ENCODE assay signal across 20 mouse cellular contexts in the genomic region with DNA sequence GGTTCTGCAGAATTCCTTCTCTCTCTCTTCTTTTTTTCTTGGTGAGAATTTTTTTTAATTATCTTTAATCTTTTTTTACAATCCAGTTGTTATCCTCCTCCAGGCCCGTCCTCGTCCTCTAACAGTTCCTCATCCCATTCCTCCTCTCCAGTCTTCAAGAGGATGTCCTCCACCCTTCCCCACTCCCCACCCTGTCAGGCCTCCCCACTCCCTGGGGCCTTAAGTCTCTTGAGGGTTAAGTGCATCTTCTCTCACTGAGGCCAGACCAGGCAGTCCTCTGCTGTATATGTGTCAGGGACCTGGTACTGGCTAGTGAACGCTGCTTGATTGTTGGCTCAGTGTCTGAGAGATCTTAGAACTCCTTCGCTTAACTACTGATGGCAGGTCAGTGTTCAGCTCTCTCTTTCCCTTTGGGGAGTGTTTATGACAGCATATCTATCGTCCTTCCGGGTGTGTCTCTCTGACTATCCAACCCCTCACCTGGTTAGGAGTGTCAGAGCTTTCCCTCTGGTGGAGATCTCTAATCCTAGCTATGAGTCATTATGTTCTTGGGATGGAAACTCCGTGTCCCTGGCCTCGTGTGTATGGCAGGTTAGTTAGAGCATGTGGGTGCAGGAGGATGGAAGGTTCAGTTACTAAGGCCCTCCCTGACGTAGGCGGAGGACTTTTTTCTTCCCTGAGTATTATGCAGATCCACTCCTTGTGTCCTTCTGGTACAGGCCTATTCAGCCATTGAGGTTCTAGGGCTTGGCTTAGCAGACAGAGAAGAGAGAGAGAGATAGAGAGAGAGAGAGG. TPM values are rescaled to one million over a fixed set of nuclear protein-coding genes. Genes with fewer than 3 reads are reported as not detected.
DNase-seq lines count a peak whose midpoint lies in the region; ATAC-seq and TF ChIP-seq lines count a peak whose summit lies in the region.
"Had no signal": no experiment of that assay in that cellular context is flagged by ENCODE, and none has a peak within 500 bp of the region (broad histone marks: within the 10 kb centered on the region; RNA-seq: fewer than 3 reads in every experiment).

No protein-coding gene starts in this region.

- no peak for TF ChIP-seq CTCF in embryonic fibroblast, embryonic 13.5 days (IDR thresholded peaks at IDR 0.05; ENCODE audit: borderline replicate concordance, insufficient read depth, low read length)

- 70% methylated on average over 10 of the region's 10 CpGs for WGBS in heart, embryonic 16.5 days
- WGBS in heart, embryonic 11.5 days (ENCODE audit: insufficient replicate concordance): 76% methylated on average over 10 of the region's 10 CpGs
- 90% methylated on average over 10 of the region's 10 CpGs for WGBS in macrophage (ENCODE audit: missing documents)

- no peak for ATAC-seq in CD4-positive, CD25-positive, alpha-beta regulatory T cell, adult 4 months
- ATAC-seq in heart, embryonic 16.5 days (replicated peaks; ENCODE audit: extremely low read depth, insufficient read depth, low FRiP score): no peak
- ATAC-seq in heart, embryonic 11.5 days (replicated peaks; ENCODE audit: insufficient number of reproducible peaks, low FRiP score, low TSS enrichment): no peak
- ATAC-seq: forebrain, embryonic 16.5 days; midbrain, embryonic 13.5 days had no signal

- H3K36me3 ChIP-seq in heart, embryonic 16.5 days (ENCODE audit: control insufficient read depth, insufficient read depth): peaks cover 4% of the 10 kb centered on the region; the same call in 1 of the 2 replicates
- H3K36me3 ChIP-seq in heart, embryonic 11.5 days (ENCODE audit: control insufficient read depth, insufficient read depth, low read length): no peaks in the 10 kb centered on the region
- H3K36me3 ChIP-seq in macrophage (ENCODE audit: inconsistent target): peaks cover 10% of the 10 kb centered on the region
- H3K36me3 ChIP-seq: hindbrain, embryonic 15.5 days; midbrain, embryonic 13.5 days had no signal

- H3K4me3 ChIP-seq in heart, embryonic 16.5 days (ENCODE audit: low read length): no peak overlapping the region
- no peak overlapping the region for H3K4me3 ChIP-seq in heart, embryonic 11.5 days (ENCODE audit: low read depth, low read length)
- no peak overlapping the region for H3K4me3 ChIP-seq in embryonic fibroblast, embryonic 13.5 days (ENCODE audit: insufficient read depth, low read length)
- H3K4me3 ChIP-seq in macrophage (ENCODE audit: inconsistent target): no peak overlapping the region
- H3K4me3 ChIP-seq: heart, embryonic 10.5 days; hindbrain, embryonic 15.5 days; midbrain, embryonic 13.5 days had no signal

- H3K79me2 ChIP-seq in macrophage (ENCODE audit: inconsistent target): peaks cover 100% of the 10 kb centered on the region

- H3K27ac ChIP-seq in heart, embryonic 16.5 days (ENCODE audit: low read length): no peak overlapping the region
- no peak overlapping the region for H3K27ac ChIP-seq in heart, embryonic 11.5 days (ENCODE audit: low read depth, low read length)
- peak overlapping the region; percentile 76 for H3K27ac ChIP-seq in embryonic fibroblast, embryonic 13.5 days (ENCODE audit: insufficient read depth, low read length)
- peak overlapping the region; percentile 95 for H3K27ac ChIP-seq in macrophage
- H3K27ac ChIP-seq: heart, embryonic 10.5 days; hindbrain, embryonic 15.5 days; midbrain, embryonic 13.5 days had no signal

- no peaks in the 10 kb centered on the region for H3K9me3 ChIP-seq in heart, embryonic 16.5 days (replicated peaks; ENCODE audit: control insufficient read depth, low read length)
- H3K9me3 ChIP-seq in heart, embryonic 11.5 days (replicated peaks; ENCODE audit: control insufficient read depth, low read length): no peaks in the 10 kb centered on the region
- H3K9me3 ChIP-seq: heart, embryonic 10.5 days; hindbrain, embryonic 15.5 days; midbrain, embryonic 13.5 days had no signal

- no peak overlapping the region for H3K4me2 ChIP-seq in heart, embryonic 16.5 days (ENCODE audit: low read depth, low read length)
- H3K4me2 ChIP-seq in heart, embryonic 11.5 days: no peak overlapping the region
- H3K4me2 ChIP-seq: hindbrain, embryonic 15.5 days; midbrain, embryonic 13.5 days had no signal

- H3K4me1 ChIP-seq in heart, embryonic 16.5 days (ENCODE audit: control insufficient read depth, insufficient read depth, low read length): peaks cover 81% of the 10 kb centered on the region
- H3K4me1 ChIP-seq in heart, embryonic 11.5 days (ENCODE audit: control insufficient read depth, insufficient read depth, low read length): peaks cover 41% of the 10 kb centered on the region
- peaks cover 39% of the 10 kb centered on the region for H3K4me1 ChIP-seq in embryonic fibroblast, embryonic 13.5 days (ENCODE audit: control insufficient read depth, insufficient read depth, low read length)

- TF ChIP-seq POLR2A in embryonic fibroblast, embryonic 13.5 days (IDR thresholded peaks at IDR 0.05; ENCODE audit: low read depth, low read length): no peak

- no peaks in the 10 kb centered on the region for H3K27me3 ChIP-seq in heart, embryonic 16.5 days (ENCODE audit: control insufficient read depth, insufficient read depth, low read length)
- no peaks in the 10 kb centered on the region for H3K27me3 ChIP-seq in heart, embryonic 11.5 days (ENCODE audit: control insufficient read depth, insufficient read depth, low read length)

- peak; percentile 30 for DNase-seq in CD4-positive, CD25-positive, alpha-beta regulatory T cell, adult 2 months (ENCODE audit: low read depth, low spot score)
- DNase-seq in spleen, postnatal 10 days (ENCODE audit: low spot score in 2 of 2): no peak
- no peak for DNase-seq in layer of hippocampus, postnatal 25 days (ENCODE audit: extremely low spot score in 1 of 2, low spot score in 1 of 2)
- DNase-seq: adrenal gland, postnatal 10 days; cerebellum, adult 11-12 months; cerebellum, postnatal 25 days; kidney, adult 2 months; kidney, postnatal 25 days; liver; lung, adult 18-20 months; lung, postnatal 36 days had no signal

- H3K9ac ChIP-seq in heart, embryonic 16.5 days (ENCODE audit: low read length): 0 out of 2 replicates have a peak overlapping the region, but pooled peaks have one; percentile 16
- no peak overlapping the region for H3K9ac ChIP-seq in heart, embryonic 11.5 days (ENCODE audit: low read depth, low read length)
- H3K9ac ChIP-seq: hindbrain, embryonic 15.5 days; midbrain, embryonic 13.5 days had no signal

RNA-seq across cellular contexts. Expression of a gene that starts 5.9 kb away (rescaled TPM):
- polyA plus RNA-seq in CD4-positive, CD25-positive, alpha-beta regulatory T cell, adult 4 months (2017; shearing (Covaris generic)): 10 to 100 TPM; 45.2 to 48.9 TPM
- 28.7 and 36.5 TPM in 2 replicates for polyA plus RNA-seq in heart, embryonic 16.5 days (2015; fragmentation: Nextera tagmentation; extraction: Ambion mirVana)
- polyA plus RNA-seq in heart, embryonic 11.5 days (2014; fragmentation: Nextera tagmentation; extraction: Ambion mirVana): 15.1 and 17.4 TPM in 2 replicates
- 559 and 687 TPM in 2 replicates for polyA plus RNA-seq in embryonic fibroblast, embryonic 13.5 days (2011; ENCODE audit: insufficient read length, low read depth, missing spikeins)
- 1,000 to 10,000 TPM in 14 of 26 experiments, 100 to 1,000 TPM in 12; 456 to 7,544 (median 1,268) TPM for total RNA-seq in macrophage (2018; cell fraction: chromatin; rRNA removed)
- total RNA-seq in macrophage (2018; cell fraction: cytosol; rRNA removed): 100 to 1,000 TPM; 156 to 966 (median 391) TPM
- 1,000 to 10,000 TPM in 9 of 26 experiments, 100 to 1,000 TPM in 17; 420 to 2,179 (median 869) TPM for total RNA-seq in macrophage (2018; cell fraction: nucleus; rRNA removed)
- 97.5 to 169 TPM (median 125 TPM) in 3 replicates for polyA plus RNA-seq in macrophage (2018)
- 10 to 100 TPM; 14.7 to 15.7 TPM for total RNA-seq in layer of hippocampus, postnatal 25 days (2021)

RNA-seq across cellular contexts. Expression of a gene that starts 28.2 kb away (rescaled TPM):
- polyA plus RNA-seq in CD4-positive, CD25-positive, alpha-beta regulatory T cell, adult 4 months (2017; shearing (Covaris generic)): 100 to 1,000 TPM; 667 to 787 TPM
- polyA plus RNA-seq in heart, embryonic 16.5 days (2015; fragmentation: Nextera tagmentation; extraction: Ambion mirVana): 239 and 240 TPM in 2 replicates
- polyA plus RNA-seq in heart, embryonic 11.5 days (2014; fragmentation: Nextera tagmentation; extraction: Ambion mirVana): 344 TPM in 2 replicates
- polyA plus RNA-seq in embryonic fibroblast, embryonic 13.5 days (2011; ENCODE audit: insufficient read length, low read depth, missing spikeins): 882 and 905 TPM in 2 replicates
- total RNA-seq in macrophage (2018; cell fraction: chromatin; rRNA removed): 100 to 1,000 TPM in 21 of 26 experiments, 10 to 100 TPM in 5; 53.9 to 227 (median 126) TPM
- 100 to 1,000 TPM; 190 to 422 (median 272) TPM for total RNA-seq in macrophage (2018; cell fraction: cytosol; rRNA removed)
- total RNA-seq in macrophage (2018; cell fraction: nucleus; rRNA removed): 100 to 1,000 TPM in 21 of 26 experiments, 10 to 100 TPM in 5; 78.8 to 331 (median 129) TPM
- 224 to 506 TPM (median 366 TPM) in 3 replicates for polyA plus RNA-seq in macrophage (2018)
- total RNA-seq in layer of hippocampus, postnatal 25 days (2021): 100 to 1,000 TPM; 215 to 256 TPM

RNA-seq across cellular contexts. Expression of a gene that starts 41.4 kb away (rescaled TPM):
- 10 to 100 TPM; 30.3 to 67.9 TPM for polyA plus RNA-seq in CD4-positive, CD25-positive, alpha-beta regulatory T cell, adult 4 months (2017; shearing (Covaris generic))
- 17.5 and 18.4 TPM in 2 replicates for polyA plus RNA-seq in heart, embryonic 16.5 days (2015; fragmentation: Nextera tagmentation; extraction: Ambion mirVana)
- 17.1 and 19.8 TPM in 2 replicates for polyA plus RNA-seq in heart, embryonic 11.5 days (2014; fragmentation: Nextera tagmentation; extraction: Ambion mirVana)
- 16.8 and 19.7 TPM in 2 replicates for polyA plus RNA-seq in embryonic fibroblast, embryonic 13.5 days (2011; ENCODE audit: insufficient read length, low read depth, missing spikeins)
- 10 to 100 TPM in 25 of 26 experiments, 1 to 10 TPM in 1; 8.5 to 41.5 (median 30.1) TPM for total RNA-seq in macrophage (2018; cell fraction: chromatin; rRNA removed)
- total RNA-seq in macrophage (2018; cell fraction: cytosol; rRNA removed): 10 to 100 TPM in 17 of 26 experiments, 1 to 10 TPM in 9; 4.9 to 15.3 (median 11.1) TPM
- 10 to 100 TPM; 10.2 to 38.9 (median 21.4) TPM for total RNA-seq in macrophage (2018; cell fraction: nucleus; rRNA removed)
- polyA plus RNA-seq in macrophage (2018): 11.5 to 14.4 TPM (median 13.4 TPM) in 3 replicates
- total RNA-seq in layer of hippocampus, postnatal 25 days (2021): 10 to 100 TPM; 19.4 to 20.1 TPM

RNA-seq across cellular contexts. Expression of a gene that starts 53.3 kb away (rescaled TPM):
- 100 to 1,000 TPM in 1 of 2 experiments, 10 to 100 TPM in 1; 81.7 to 126 TPM for polyA plus RNA-seq in CD4-positive, CD25-positive, alpha-beta regulatory T cell, adult 4 months (2017; shearing (Covaris generic))
- 92.1 and 96.0 TPM in 2 replicates for polyA plus RNA-seq in heart, embryonic 16.5 days (2015; fragmentation: Nextera tagmentation; extraction: Ambion mirVana)
- 30.0 and 39.9 TPM in 2 replicates for polyA plus RNA-seq in heart, embryonic 11.5 days (2014; fragmentation: Nextera tagmentation; extraction: Ambion mirVana)
- polyA plus RNA-seq in embryonic fibroblast, embryonic 13.5 days (2011; ENCODE audit: insufficient read length, low read depth, missing spikeins): 101 and 102 TPM in 2 replicates
- total RNA-seq in macrophage (2018; cell fraction: chromatin; rRNA removed): 100 to 1,000 TPM in 24 of 26 experiments, 10 to 100 TPM in 2; 88.3 to 226 (median 144) TPM
- 10 to 100 TPM; 44.2 to 69.6 (median 59.4) TPM for total RNA-seq in macrophage (2018; cell fraction: cytosol; rRNA removed)
- 100 to 1,000 TPM in 7 of 26 experiments, 10 to 100 TPM in 19; 59.1 to 117 (median 82.6) TPM for total RNA-seq in macrophage (2018; cell fraction: nucleus; rRNA removed)
- polyA plus RNA-seq in macrophage (2018): 63.1 to 68.2 TPM (median 63.7 TPM) in 3 replicates
- 10 to 100 TPM; 51.2 to 58.4 TPM for total RNA-seq in layer of hippocampus, postnatal 25 days (2021)

Comparison
In these comparisons a context has a peak if more than half of its experiments do, and no peak if none do; other contexts are left out.
1. H3K27ac ChIP-seq: peak in embryonic fibroblast, embryonic 13.5 days (single experiment) and macrophage (single experiment); none in heart, embryonic 16.5 days (single experiment) and heart, embryonic 11.5 days (single experiment).